Mouse (Mus musculus) left cerebral cortex, adult 18-20 months (tissue): Measurements from ENCODE around the gene Cd247. TPM values are rescaled to one million over a fixed set of nuclear protein-coding genes. Genes with fewer than 3 reads are reported as not detected.

Source experiments
- DNase-seq, 2 experiments: peaks; one replicate each; pipeline ENCODE4 v3.0.0; 2021 to 2022; ENCODE audit warnings: low spot score in 2 of 2, mixed read lengths in 1 of 2
- total RNA-seq, 2 experiments: library from RNA; stranded (reverse); gene quantifications; 2 replicates each; pipeline ENCODE4 v1.2.3; 2021

Gene Cd247
- total RNA-seq, 2 experiments from 2014 or later = not detected

DNA sequence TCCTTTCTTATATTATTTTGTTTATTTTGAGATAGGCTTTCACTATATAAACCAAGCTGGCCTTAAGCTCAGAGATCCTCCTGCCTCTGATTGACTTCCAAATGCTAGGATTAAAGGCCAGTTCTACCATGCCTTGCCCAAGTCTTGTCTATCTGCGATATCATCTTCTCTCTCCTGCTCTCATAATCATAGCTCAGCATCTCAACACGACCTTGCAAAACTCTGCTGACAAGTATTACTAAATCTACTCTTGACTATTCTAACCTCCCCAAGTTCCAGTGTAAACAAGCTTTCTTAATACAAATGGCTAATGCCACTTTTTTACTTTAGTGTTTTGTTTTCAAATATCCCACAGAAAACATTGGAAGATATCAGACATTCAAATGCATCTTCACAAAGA is 119.7 kb downstream of the Cd247 start:
- no peak for DNase-seq

DNA sequence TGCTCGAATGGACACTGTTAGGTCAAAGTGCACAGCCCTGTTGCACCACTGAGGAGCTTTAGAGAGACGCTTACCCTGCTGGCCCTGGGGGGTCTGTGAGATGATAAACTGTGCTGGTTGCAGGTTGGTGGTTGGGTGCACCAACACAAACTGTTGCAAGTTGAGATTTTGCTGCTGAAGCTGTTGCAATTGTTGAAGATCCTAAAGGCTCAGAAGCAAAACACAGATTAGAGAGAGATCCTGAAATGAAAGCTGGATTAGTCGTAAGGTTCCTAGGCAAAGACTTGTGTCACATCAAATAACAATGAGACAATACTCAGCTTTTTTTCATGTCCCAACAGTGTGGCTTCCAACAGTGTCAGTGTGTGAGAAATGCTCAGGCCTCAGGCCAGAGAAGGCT is 120.3 kb downstream of the Cd247 start:
- no peak for DNase-seq

DNA sequence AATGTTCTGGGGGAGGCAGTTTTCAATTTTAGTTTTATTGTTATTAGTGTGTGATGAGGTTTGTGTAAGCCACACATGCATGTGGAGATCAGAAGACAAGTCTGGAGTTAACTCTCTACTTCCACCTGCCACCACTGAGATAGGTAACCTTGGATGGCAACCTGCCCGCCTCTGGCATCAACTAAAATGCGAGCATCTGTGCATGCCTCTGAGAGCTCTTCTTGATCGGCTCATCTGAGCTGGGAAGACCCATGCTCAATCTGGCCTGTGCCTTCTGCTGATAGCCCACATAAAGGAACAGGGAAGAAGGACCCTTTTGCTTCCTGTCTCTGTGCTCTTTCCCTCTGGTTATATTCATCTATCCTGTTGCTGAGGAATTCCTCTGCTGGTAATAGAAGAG is 121.0 kb downstream of the Cd247 start:
- no peak for DNase-seq

DNA sequence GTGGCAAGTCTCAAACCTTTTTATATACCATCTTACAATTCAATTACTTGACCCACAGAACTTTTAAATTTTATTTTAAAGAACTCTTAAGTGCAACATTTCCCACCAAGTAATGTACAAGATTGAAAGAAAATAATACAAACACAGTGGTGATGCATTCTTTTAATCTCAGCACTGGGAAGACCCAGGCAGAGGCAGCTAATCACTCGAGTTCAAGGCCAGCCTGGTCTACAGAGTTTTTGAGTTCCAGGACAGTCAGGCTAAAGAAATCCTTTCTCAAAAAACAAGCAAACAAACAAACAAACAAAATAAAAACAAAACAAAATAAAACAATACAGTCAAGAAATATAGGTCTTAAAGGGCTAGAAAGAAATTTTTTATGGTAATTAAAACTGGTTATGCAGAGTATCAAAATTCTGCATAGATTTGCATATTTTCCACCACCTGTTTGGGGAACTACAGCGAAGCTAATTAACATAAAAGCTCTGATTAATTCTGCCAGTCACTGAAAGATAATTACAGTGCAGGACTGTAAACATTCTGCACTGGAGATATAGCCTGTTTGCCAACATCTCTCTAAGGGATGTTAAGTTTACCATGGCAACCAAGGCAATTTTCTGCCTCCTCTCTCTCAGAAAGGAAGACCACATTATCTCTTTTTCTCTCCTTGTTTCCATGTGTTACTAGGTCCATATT is 125.4 kb downstream of the Cd247 start:
- no peak for DNase-seq

DNA sequence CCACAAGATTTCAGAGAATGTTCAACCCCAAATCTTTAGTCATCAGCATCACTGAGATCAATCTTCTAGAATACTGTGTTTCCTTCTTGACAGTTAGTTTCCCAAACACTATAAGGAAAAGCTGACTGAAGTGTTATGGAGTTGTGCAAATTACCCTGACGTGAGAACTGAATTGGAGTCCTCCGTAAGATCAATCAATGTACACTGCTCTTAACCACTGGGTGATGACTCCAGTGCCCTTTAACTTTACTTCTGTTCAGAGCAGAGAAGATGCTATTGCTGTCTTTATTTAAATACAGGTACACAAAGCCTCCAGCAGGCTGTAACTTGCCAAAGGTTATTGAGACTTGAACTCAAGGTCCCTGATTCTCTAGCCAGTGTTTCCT is 125.9 kb downstream of the Cd247 start:
- DNase-seq = no peak

DNA sequence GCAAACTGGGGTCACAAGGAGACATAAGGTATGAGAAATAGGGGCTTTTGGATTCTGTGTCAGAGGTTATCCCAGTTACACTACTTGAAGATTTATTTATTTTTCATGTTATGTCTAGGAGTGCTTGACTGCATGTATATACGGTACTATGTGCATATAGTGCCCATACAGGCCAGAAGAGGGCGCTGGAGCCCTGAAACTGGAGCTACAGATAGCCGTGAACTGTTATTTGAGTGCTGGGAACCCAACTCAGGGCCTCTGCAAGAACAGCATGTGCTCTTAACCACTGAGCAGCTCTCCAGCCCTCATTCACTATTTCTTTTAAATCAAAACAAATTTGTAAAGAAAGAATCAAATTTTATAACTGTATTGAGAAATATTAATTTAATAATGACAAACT is 132.5 kb downstream of the Cd247 start:
- DNase-seq = no peak

DNA sequence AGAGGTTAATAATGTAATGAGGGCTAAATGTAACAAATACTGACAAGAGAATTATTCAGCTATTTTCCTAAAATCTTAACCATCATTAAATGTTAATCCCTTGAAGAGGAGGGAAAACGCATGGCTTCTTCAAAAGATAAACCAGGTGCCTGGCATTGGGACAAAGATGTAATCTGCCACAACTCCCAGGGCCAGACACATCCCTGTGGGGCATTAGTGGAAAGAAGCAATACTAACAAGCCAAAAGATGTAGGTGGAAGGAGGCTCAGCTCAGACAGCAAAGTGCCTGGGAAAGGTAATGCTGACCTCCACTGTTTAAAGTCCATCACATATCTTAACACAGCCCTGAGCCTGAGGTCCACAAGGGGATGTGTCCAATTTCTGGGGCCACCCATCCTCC is 134.0 kb downstream of the Cd247 start:
- DNase-seq = no peak

DNA sequence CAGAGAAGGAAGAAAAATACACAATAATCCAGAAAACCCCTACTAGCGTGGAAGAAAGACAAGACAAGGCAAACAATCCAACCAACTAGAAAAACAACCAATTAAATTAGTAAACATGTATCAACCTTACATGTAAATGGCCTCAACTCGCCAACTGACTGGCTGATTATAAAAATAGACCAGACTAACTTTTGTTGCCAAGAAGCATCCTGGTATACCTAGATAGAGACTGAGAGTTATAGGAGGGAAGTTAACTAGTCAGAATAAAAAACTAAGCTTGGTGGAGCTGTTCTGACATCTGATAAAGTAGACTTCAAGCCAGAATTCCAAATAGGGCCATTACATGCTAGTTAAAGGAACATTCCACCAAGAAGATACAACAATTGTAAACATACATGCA is 136.7 kb downstream of the Cd247 start:
- DNase-seq = no peak

Other genes starting within 250 kb of the Cd247 start
- 10 to 100 TPM; 22.7 to 27.6 TPM for gene Mpzl1, start 154.1 kb upstream of the Cd247 start, total RNA-seq
- gene Rcsd1, start 78.9 kb upstream of the Cd247 start, total RNA-seq = 1 to 10 TPM; 6.0 to 7.2 TPM
- 10 to 100 TPM; 27.6 to 29.7 TPM for gene Creg1, start 24.9 kb upstream of the Cd247 start, total RNA-seq
- 10 to 100 TPM; 17.4 to 19.6 TPM for gene Pou2f1, start 214.0 kb downstream of the Cd247 start, total RNA-seq